Mouse (Mus musculus): ENCODE results near the gene Mrnip.

The Mrnip gene

GRCm38 (mm10) chr11:50225611-50226378 lies 51.6 kb downstream of the Mrnip start:
- peak; percentile 49 for DNase-seq (ENCODE audit: low spot score)

DNA sequence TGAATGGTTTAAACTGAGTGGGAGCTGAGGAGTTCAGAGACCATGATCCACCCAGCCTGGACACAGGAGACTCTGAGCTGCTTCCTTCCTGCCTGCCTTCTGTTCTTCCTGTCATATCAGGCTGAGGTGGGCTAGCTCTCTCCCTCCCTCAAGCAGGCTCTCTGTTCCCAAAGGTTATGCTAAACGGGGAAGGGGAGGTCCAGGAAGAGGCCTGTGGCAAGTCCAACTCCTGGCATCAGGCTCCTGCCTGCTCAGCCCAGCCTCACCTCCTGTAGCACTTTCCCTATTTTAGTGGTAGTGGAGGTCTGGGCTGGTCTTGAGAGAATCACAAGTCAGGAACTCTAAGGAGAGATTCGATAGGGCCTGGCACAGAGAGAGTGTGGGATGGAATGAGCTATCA lies 52.2 kb downstream of the Mrnip start:
- no peak for DNase-seq (ENCODE audit: low spot score)

DNA sequence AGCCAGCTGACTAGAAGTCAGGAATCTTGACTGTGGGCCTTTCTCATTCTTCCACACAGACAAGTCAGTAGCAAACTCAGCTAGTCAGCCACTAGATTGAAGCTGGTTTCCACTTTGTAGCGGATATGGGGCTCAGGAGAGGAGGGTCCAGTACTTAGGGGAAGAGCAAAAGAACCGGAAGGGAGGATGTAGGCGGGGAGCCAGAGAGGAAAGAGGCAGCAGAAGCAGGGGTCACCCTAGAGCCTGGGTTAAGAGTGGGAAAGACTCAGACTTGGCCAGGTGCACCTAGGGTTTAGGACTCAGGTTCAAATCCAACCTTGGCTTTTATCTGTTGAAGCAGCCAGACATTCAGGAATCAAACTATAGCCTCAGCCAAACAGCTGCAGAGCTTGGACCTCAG lies 53.0 kb downstream of the Mrnip start:
- no peak for DNase-seq (ENCODE audit: low spot score)

GRCm38 (mm10) chr11:50227736-50228135 lies 53.5 kb downstream of the Mrnip start:
- DNase-seq (ENCODE audit: low spot score) = no peak

DNA sequence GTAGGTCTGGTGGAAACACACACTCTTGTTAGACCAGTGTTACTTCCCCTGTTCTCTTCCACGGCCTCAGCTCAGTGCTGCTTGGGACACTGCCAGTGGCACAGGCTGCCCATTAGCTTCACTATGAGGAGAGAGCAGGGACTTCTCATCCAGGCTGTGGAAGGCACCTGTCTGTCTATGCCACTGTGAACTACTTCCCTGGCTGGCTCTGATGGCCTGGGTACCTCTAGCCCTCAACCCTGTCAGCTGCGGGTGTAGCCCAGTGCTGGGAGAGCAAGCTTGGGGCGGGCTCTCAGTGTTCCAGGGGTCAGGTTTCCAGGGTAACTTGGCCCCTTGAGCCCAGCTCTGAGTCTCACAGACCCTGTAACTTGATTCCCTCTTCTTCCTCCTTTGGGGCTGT lies 54.5 kb downstream of the Mrnip start:
- DNase-seq (ENCODE audit: low spot score) = no peak

DNA sequence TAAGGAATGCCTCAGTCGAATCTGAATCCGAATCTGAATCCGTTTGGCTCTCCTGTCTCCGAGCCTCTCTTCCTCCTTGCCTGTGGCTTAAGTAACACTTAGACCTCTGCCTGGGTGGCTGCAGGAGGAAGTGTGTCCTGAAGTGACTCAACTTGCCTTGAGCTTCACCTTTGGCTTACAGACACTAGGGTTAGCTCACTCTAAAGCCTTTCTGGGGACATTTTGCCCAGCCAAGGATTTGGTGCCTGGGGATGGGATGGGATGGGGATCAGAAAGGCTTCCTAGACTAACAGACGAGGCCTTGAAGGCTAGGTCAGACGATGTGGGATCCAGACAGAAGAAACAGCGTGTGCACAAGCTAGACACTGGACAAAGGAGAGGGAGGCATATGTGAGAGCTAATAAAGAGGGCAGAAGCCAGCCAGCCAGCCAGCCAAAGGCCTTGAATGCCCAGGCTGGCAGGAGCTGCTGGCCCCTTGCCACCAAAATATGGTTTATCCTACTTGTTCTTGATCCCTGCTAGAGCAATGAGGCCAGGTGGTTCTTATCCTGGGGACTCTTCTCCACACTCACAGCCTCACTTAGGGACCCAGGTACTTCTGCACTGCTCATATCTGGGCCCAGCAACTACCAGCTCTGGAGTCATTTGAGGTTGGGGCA lies 55.1 kb downstream of the Mrnip start:
- DNase-seq (ENCODE audit: low spot score) = no peak

DNA sequence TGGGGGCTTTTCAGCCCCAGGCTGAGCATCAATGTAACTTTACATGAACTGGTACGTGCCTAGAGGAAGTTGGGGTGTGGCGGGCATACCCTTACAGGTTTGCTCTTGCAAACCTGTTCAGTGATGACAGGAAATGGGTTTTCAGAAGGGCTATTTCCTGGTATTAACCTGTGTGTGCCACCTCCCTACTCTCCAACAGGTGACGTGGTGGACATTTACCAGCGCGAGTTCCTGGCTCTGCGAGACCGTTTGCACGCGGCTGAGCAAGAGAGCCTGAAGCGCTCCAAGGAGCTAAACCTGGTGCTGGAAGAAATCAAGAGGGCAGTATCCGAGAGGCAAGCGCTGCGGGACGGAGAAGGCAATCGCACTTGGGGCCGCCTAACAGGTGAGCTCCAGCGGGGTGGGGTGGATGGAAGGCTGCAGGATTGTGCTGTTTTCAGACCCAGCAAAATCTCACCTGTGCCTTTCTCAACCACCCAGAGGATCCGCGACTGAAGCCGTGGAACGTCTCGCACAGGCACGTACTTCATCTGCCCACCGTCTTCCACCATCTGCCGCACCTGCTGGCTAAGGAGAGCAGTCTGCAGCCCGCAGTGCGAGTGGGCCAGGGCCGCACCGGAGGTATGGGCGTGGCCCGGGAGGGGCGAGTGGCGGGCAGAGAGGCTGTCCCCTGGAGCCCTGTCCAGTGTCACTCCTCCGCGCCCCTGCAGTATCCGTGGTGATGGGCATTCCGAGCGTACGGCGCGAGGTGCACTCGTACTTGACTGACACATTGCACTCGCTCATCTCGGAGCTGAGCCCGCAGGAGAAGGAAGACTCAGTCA lies 56.4 kb downstream of the Mrnip start:
- DNase-seq (ENCODE audit: low spot score) = no peak

DNA sequence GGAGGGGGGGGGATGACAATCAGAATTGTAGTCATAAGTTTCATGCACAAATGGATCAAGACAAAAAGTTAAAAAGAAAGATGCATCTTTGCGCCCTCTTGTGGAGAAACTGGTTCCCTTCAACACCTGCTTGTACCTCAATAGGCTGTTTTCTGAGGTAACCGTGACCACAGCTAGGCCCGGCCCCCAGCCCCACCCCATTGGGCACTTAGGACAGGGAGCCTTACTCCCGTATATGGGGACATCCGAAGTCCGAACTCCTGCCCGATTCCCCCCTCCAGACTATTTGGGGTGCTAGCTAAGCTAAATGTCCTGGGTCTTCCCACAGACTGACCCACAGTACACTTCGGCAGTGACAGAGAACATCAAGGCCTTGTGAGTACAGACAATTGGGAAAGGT lies 57.2 kb downstream of the Mrnip start:
- DNase-seq (ENCODE audit: low spot score) = peak; percentile 37

- DNase-seq (ENCODE audit: low spot score) = no peak
Observed at GRCm38 (mm10) chr11:50233022-50233421, 58.8 kb downstream of the Mrnip start.

- no peak for DNase-seq (ENCODE audit: low spot score)
Observed at GRCm38 (mm10) chr11:50233993-50234392, 59.7 kb downstream of the Mrnip start.

- DNase-seq (ENCODE audit: low spot score) = no peak
Observed at GRCm38 (mm10) chr11:50234606-50235005, 60.4 kb downstream of the Mrnip start.

DNA sequence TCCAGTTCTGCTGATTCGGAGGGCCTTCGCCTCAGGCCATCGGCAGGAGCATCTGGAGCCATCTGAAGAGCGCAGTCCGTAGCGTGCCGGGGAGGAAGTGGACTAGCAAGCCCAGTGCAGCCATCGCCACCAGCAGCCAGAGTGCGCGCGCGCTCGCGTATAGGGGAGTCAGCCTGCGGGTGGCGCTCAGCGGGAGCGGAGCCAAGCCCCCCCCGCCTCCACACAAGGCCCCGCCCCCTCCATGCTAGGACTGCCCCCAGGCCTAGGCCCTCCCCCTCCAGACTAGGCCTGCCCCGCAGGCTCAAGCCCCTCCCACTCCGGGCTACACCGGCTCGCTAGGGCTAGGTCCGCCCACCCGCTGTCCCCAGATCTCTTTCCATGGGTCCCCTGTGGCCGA lies 62.3 kb downstream of the Mrnip start:
- DNase-seq (ENCODE audit: low spot score) = peak; percentile 87

DNA sequence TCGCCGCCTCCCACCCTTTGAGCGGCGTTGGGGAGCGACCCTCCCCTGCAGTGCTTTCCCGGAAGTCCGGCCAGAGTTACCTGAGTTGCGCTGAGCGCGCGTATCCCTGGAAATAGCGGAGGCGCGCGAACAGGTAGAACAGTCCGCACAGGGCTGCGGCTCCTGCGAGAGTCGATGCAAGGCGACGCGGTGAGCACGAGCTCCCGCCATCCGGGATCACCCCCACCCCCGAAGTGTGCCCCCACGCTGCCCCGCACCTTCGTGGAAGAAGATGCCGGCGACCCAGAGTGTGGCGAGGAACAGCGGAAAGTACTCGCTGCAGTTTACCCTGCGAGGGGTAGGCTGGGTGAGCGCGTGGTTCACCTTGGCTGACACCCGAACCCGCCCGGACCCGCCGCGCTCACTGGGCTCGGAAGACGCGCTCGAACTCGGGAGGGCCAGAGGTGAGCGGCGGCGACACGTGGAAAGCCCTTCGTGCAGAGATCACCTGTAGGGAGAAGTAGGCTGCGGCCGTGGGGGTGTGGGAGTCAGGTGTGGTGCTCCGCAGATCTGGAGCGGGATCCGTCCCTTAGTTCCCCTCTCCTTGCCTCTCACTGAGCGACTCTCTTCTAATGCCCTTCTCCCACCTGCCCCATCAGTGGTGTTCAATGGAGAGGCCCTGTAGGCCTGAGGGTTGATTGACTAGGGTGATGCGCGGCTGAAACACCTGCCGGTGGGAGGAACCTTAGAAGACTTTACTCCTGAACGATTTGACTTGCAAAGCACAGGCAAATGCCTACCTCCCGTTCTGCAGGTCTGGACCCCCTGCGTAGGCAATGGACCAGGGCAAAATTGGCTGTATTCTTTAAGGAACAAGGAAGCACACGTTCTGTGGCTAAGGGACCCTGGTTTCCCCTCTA lies 62.9 kb downstream of the Mrnip start:
- DNase-seq (ENCODE audit: low spot score) = peak; percentile 38

DNA sequence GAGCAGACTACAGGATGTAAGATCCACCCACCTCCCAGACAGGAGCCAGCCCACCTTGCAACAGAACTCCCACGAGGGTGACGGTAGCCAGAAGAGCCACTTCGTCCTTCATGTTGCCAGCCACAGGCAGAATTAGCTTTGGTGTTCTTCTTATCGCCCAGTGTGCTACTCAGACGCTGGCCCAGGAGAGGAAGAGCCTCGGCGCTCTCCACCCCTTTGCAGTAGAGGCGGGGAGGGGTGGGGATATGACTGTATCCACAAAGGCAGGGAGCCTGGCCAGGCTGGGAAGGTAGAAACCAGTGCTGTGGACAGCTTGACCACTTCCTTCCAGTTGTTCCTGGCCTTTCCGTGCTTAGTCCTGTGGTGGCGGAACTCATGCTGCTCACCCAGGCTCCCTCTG lies 64.1 kb downstream of the Mrnip start, which contains the start of gene Ltc4s:
Gene Ltc4s, minus strand, starts transcription at position 293 of the 400 bp plus-strand sequence.
- DNase-seq (ENCODE audit: low spot score) = no peak

DNA sequence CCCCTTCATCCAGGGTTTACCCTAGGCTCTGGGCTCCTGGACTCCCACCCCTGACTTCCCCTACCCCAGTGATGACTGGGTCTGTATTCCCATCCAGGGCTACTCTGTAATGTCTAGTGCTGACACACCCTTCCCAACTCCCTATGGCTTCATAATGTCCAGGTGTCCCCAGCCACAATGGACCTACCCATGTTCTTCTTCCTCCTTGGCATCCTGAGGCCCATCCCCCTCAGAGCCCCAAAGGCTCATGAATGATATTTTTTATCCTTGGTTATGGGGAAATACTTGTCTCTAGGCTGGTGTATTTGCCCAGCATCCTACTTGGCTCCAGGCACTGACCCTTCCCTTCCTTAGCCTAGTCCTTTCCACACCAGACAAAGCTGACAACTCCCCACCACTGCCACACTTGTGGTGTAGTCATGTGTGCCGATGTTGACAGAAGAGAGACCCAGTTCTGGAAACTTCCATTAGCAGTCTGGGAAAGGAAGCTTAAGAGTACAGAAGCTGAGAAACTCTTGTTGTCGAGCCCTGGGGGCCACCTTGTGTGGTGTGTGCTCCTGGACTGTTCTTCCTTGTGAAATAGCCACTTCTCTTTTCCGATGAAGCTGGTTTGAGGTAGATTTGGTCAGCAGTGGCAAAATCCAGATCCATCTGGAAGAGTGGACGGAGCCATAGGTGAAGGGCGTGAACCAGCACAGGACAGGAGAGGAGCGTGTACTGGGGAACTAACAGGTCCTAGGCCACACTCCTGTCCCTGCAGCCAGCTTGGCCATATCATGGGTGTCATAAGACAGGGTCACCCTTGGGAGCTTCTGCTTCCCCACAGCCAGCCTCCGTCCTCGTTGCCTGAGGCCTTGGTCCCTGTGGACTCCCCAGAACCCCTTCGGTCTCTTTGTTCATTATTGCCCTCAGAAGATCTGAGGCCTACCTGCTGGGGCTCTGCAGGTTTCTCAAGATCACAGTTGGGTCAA lies 64.9 kb downstream of the Mrnip start:
- DNase-seq (ENCODE audit: low spot score) = no peak

GRCm38 (mm10) chr11:50240235-50240911 lies 66.1 kb downstream of the Mrnip start:
- DNase-seq (ENCODE audit: low spot score) = no peak

GRCm38 (mm10) chr11:50243926-50244325 lies 69.7 kb downstream of the Mrnip start:
- DNase-seq (ENCODE audit: low spot score) = no peak

DNA sequence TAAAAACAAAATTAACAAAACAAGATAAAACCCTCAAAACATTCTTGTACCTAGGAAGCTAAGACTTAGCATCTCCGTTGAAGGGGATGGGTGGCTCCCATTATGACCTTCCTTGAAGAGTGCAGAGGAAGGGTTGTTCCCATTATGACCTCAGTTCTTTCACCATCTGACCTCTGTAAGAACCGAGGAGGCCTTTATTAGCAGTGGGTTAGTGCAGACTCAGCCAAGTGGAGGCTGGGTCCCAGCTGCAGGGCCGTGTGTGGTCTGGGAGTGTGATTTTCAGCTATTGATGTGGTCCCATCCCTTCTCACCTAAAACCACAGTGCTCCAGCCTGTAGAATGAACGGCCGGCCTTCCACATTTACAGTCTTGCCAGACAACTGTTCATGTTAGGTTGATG lies 71.0 kb downstream of the Mrnip start:
- no peak for DNase-seq (ENCODE audit: low spot score)

GRCm38 (mm10) chr11:50248473-50249171 lies 74.4 kb downstream of the Mrnip start:
- no peak for DNase-seq (ENCODE audit: low spot score)

Data from urinary bladder, postnatal 25 days (tissue).